Mouse (Mus musculus) neutrophil, adult 65 days (primary cell): ENCODE data around the gene Cnst. TPM values are rescaled to one million over a fixed set of nuclear protein-coding genes. Genes with fewer than 3 reads are reported as not detected.

Experiments
- total RNA-seq: library from RNA; stranded (reverse); gene quantifications from 2 replicates; pipeline ENCODE4 v1.2.4, GENCODE M21; 2023

Cnst gene
- 30.0 and 43.4 TPM in 2 replicates for total RNA-seq

GRCm38 (mm10) chr1:179545768-179546550, at the start of gene Cnst, which contains the start of gene Tfb2m:
Gene Cnst, plus strand, starts transcription at chr1:179546370.
Gene Tfb2m, minus strand, starts transcription at chr1:179546267.

GRCm38 (mm10) chr1:179517713-179518465, 28.3 kb upstream of the Cnst start, which contains the start of gene Smyd3:
Gene Smyd3, minus strand, starts transcription at chr1:179518041.

GRCm38 (mm10) chr1:179668013-179668805, 122.0 kb downstream of the Cnst start, which contains the start of gene Sccpdh:
Gene Sccpdh, plus strand, starts transcription at chr1:179668210.

Other genes starting within 250 kb of the Cnst start
- 8.9 and 12.7 TPM in 2 replicates for gene Smyd3, start 28.3 kb upstream of the Cnst start, total RNA-seq
- 14.7 and 25.0 TPM in 2 replicates for gene Tfb2m, start 103 bp upstream of the Cnst start, total RNA-seq
- gene Sccpdh, start 121.8 kb downstream of the Cnst start, total RNA-seq, result 1.7 and 3.1 TPM in 2 replicates
- not detected in 2 replicates for gene Kif28, start 198.9 kb downstream of the Cnst start, total RNA-seq